Mouse (Mus musculus) layer of hippocampus, adult 9-10 months (tissue): Measurements from ENCODE around the gene Anxa8.

Source experiments
- DNase-seq: peaks from one replicate; pipeline ENCODE4 v3.0.0; 2022; ENCODE audit warnings: low spot score

Gene Anxa8

GRCm38 (mm10) chr14:34085731-34086130 is at the start of gene Anxa8:
Gene Anxa8 (plus strand): TSS chr14:34085981.
- no peak for DNase-seq

DNA sequence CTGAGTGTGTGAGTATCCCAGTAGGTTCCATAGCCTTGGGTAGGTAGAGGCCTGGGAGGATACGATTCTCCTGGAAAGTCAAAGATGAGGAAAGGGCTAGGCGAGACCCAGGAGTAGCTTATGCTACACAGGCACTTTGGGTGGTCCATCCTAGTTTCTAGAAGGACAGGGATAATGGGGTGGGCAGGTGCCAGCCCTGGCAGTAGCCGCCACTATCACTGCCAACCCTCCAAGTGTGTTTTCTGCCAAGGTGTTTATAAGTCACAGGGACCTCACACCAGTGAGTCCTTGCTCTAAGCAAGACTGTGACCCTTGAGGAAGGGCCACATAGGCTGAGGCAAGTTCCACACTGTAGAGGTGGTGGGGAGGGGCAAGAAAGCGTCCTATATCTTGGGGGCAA is 44.5 kb upstream of the Anxa8 start:
- DNase-seq = no peak

DNA sequence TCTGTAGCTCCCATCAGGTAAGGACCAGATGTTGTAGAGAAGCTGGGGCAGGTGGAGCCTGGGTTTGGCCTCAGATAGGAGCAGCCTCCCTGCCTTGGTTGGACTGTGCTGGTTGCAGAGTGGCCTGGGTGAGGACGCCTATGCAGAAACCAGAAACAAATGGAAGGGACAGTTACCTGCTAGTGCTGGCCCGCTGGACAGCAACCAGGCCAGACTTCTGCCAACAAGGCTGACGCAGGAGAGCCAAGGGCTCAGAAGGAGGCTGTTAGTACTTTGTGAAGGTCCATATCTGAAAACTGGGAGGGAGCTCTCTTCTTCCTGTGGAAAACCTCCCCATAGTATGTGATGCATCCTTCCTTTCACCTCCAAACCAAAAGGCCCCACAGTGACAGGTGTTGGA is 42.4 kb upstream of the Anxa8 start:
- DNase-seq = no peak

DNA sequence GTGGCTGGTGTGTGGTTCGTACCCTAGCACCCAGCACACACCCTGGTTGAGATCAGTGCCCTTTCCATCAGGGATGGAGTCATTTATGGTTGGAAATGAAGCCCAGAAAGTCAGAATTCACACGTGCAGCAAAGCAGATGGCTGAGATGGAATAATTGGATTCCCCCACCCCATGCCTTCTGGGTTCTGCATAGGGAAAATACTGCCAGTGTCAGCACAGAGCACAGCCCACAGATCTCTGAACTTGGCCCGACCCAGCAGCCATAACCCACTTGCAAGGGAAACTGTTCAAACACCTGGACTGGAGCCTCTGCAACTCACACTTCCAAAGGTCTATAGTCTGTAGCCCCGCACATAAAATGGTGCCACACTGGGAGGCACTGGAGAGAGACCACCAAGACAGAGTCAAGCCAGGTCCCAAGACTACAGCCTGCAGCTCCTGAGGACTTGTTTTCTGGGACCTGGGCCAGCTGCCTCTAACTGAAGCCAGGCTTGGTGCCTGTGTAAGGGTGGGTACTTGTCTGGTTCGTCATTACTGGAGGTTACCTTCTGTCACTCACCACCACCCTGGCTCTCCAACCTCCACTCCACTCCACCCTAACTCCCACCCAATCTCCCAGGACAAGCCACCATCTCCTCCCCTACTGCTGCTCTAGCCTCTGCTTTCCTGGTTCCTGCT is 35.5 kb upstream of the Anxa8 start:
- no peak for DNase-seq

GRCm38 (mm10) chr14:34052516-34052915 is 33.3 kb upstream of the Anxa8 start, which contains the start of gene Antxrl:
Gene Antxrl (plus strand): TSS chr14:34052707.
- DNase-seq = no peak

- DNase-seq = no peak
Measured at GRCm38 (mm10) chr14:34071665-34072064, 14.1 kb upstream of the Anxa8 start.

- no peak for DNase-seq
Measured at GRCm38 (mm10) chr14:34075346-34075745, 10.4 kb upstream of the Anxa8 start.

- no peak for DNase-seq
Measured at GRCm38 (mm10) chr14:34077222-34077621, 8.6 kb upstream of the Anxa8 start.

GRCm38 (mm10) chr14:34078293-34078692 is 7.5 kb upstream of the Anxa8 start:
- DNase-seq = no peak

DNA sequence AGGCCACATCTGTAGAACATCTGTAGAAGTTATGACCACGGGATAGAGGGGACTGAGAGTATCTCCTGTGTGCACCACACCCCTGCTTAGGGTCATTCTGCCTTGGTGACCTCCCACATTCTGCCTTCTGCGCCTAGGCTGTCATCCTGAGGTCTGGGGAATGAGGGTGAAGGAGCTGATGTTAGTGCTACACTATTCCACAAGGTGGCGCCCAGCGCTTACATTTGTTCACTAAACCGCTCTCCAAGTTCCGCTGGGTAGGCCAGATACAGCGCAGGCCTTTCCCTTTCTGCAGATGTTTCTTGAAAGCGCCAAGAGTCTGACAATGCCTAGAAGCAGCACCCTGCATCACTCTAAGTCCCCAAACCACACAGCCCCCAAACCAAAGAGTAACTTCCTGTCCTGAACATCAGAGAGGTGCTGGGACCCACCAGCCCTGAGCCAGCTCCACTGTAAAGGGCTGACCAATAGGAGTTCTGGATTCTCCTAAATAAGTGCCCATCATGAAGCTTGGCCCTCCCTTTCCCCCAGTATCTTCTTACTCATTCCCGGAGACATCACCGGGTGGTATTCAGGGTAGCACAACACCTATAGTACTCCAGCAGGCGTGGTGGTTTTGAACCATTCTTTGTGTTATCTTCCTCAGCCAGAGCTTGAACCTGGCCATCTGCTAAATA is 5.3 kb upstream of the Anxa8 start:
- DNase-seq = peak; percentile 29

DNA sequence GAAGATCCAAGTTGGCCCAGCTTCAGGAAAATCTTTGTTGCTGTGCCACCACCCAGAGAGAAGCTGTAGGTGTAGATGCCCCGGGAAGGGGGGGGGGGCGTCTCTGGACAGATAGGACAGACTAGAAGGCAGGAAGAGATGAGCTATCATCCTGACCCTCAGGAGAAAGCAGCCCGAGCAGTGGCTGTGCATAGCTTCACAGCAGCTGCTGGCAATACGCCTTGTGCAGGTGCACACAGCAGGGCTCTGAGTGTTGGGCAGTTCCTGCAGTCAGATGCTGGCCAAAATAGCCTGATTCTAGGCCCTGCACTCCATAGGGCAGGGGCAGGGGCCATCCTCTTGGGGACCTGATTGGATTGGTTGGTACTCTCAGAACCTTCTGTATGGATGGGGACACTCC is 1.0 kb downstream of the Anxa8 start:
- no peak for DNase-seq

DNA sequence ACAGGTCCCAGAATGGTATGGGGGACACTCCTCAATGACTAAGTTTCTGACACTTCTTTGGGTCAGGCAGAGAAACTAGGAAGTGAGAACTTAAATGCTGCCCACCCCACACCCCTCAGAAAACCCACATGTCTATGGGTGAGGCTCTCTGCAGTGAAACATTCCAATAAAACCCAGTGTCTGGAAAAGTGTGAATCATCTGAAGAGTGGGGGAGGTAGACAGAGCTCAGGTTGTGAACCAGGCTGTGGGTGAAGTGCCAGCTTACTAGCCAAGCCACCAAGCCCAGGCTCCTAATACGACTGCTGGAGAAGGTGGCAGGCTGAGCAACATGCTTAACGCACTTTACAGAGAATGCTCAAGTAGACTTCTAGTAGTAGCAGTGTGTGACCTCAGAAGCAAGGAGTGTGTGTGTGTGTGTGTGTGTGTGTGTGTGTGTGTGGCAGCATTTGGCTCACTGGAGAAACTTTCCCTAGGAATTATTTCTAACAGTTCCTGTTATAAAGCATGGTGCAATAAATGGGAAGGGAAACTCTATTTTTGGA is 2.1 kb downstream of the Anxa8 start:
- no peak for DNase-seq

DNA sequence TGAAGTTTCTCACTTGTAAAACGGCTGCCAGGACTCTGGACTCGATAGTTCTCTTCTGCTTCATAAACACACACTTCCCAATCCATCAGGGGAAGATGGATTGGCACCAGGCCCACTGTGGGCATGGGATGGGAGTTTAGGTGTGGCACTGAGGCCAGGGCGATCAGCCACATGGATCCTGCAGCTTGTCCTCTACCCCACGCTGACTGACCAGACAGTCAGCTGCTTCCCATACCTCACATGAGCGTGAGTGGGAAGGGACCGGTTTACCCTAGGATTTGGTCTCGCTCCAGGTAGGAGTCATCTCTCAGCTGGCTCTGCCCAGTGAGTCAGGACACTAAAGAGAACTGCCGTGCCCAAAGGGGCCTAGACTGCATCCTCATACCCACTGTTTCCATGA is 4.0 kb downstream of the Anxa8 start:
- no peak for DNase-seq

DNA sequence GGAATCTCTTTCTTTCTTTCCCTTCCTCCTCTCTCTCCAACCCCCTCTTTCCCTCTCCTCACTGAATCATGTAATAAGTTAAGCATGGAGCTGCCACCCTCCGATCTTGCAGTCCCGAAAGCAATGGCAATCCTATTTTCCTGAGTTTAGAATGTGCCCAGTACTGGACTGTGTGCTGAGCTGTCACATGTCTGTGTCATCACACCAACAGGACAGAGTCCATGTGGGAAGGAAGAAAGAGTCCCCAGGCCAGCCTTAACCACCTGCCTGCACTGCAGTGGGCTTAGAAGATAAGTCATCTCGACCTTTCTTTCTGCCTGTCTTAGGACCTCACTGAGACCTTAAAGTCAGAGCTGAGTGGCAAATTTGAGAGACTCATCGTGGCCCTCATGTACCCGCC is 5.7 kb downstream of the Anxa8 start:
- DNase-seq = no peak

DNA sequence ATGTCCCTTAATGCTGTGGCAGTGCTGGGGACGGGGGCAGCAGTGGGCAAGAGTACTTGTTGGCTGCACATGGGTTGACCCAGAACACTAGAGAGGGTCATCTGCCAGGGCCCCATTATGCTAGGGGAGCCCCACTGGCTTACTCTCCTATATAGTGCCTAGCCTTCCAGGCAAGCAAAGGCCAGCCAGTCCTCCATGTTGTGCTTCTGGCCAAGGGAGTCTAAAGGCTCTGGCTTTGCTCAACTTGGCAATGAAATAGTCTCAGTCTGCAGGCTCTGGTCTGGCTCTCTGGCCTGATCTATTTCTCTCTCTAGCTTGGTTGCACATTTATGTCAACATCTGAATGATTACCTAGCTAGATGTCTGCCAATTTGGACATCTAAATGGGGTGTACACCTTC is 7.1 kb downstream of the Anxa8 start:
- DNase-seq = no peak

DNA sequence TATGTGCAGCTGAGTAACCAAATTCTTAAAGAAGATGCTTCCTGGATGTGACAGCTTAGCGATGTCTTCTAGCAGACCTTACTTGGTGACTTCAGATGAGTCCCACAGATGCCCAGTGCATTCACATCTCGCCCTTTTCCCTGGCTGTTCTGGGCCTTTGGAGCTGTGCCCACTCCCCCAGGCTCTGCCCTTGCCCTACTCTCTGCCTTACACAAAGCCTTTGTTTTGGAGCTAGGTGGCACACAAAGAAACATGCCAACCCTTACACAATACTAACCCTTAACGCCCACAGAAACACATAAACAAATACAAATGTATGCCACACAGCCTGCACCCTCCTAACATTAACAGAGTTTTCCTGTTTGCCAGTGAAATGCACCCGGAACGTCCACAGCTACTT is 10.4 kb downstream of the Anxa8 start:
- DNase-seq = no peak

- DNase-seq = no peak
Measured at GRCm38 (mm10) chr14:34102601-34103000, 16.8 kb downstream of the Anxa8 start, which contains the start of gene A630023A22Rik. Gene A630023A22Rik (minus strand): TSS chr14:34102754.

DNA sequence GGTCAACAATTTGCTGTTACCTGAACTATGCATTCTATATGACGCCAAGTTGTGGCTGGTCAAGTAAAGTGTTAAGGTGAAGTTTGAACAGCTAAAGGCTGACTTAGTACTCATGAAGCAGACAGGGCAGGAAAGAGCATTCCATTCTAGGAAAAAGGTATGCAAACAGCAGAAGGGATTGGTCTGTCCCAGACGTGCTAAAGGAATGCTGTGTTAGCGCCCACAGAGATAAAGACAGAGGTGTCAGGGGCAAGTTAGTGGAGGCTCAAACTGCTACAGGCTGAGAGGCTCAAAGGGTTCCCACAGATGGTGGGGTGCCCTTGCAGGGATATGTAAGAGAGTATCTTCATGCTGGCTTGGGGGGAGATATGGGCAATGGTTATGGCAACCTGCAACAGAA is 18.1 kb downstream of the Anxa8 start:
- DNase-seq = no peak

- no peak for DNase-seq
Measured at GRCm38 (mm10) chr14:34104892-34105291, 19.1 kb downstream of the Anxa8 start.

DNA sequence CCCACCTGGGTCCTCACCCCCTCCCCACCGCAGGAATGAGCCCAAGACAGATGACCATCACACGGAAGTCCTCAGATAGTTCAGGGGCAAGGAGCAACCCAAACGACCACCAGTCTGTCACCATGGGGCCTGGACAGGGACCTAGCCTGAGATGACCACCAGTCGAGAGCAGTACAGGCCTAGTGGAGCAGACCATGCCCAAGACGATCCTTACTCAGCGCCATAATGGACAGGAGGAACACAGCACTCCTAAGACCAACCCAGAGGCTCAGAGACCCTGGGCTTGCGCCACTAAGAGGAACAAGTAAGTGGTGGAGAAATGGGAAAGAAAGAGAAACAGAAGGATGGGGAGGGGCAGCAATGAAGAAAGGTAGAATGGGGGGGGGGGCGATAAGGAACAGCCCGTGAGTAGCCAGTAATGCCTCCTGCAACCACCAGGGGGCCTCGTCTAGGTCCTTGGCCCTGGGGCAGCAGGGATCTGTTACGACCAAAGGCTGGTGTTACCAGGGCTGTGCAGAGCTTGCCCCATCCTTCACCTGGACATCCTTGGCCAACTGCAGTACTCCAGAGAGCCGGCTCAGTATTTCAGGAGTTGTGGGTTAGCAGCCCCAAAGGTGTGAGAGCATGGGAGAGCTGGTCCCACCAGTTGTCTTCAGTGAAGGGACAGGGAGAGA is 20.7 kb downstream of the Anxa8 start:
- no peak for DNase-seq

DNA sequence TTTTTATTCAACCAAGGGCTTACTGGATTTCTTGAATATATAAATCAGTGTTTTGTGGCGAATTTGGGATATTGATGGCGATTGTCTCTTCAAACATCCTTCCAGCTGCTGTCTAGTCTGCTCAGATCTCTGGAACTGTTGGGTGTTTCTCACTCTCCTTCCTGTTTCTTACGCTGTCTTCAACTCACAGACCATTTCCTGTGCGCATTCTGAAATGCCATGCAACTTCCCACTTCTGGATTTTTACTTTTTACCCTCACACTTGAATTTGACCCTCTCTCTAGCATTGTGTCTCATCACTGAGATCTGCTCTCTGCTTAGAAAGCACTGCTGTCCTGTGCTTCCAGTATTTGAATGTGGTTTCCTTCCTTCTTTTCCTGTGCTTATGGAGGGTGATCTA is 21.8 kb downstream of the Anxa8 start:
- DNase-seq = no peak

- DNase-seq = no peak
Measured at GRCm38 (mm10) chr14:34114311-34114710, 28.5 kb downstream of the Anxa8 start.
